Mouse (Mus musculus): Measurements from ENCODE around the gene Mlc1. TPM values are rescaled to one million over a fixed set of nuclear protein-coding genes. Genes with fewer than 3 reads are reported as not detected.

Gene Mlc1
- polyA plus RNA-seq, 1 experiment from 2014 or later: 11.8 TPM

DNA sequence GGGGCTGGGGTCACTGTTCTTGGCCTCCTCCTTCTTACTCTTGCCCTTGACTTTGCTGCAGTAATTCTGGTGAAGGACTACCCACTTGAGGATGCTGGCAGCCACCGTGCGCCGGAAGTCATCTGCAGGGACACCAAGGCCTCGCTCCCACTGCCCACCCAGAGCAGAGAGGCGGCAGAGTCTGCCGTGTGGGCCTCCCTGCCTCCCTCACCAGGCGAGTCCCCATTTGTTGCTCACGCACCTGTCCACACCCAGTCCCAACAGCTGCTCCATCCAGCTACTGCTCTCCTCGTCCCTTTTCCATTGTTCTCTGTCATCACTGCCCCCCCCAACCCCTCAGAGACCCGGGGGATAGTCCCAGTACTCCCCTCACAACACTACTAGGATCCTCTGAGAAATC lies 46.1 kb downstream of the Mlc1 start:
- ATAC-seq (ENCODE audit: low FRiP score): no peak

DNA sequence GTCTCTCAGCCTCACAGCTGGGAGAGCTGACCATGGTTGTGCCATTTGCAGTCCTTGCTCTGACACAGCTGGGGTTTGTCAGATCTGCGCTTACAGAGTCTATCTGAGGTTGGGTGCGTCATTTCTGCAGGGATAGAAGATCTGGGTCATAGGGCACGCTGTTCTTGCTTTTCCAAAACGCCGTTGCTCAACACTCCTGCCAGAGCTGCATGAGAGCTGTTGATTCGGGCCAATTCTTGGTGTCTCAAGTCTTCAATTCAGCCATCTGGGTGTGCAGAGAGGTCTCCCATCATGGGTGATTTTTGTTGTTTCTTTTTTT lies 56.9 kb downstream of the Mlc1 start:
- 0 out of 2 replicates have a peak, but pooled peaks cover 4% of the 10 kb centered on the region for H3K4me1 ChIP-seq (replicated peaks)
- H3K9ac ChIP-seq: no peak overlapping the region
- no peaks in the 10 kb centered on the region for H3K36me3 ChIP-seq
- no peak overlapping the region for H3K4me3 ChIP-seq
- H3K9me3 ChIP-seq: no peaks in the 10 kb centered on the region
- 74% methylated on average over 6 of the region's 6 CpGs for WGBS
- H3K27ac ChIP-seq: no peak overlapping the region
- 0 out of 2 replicates have a peak, but pooled peaks cover 6% of the 10 kb centered on the region for H3K27me3 ChIP-seq
- no peak overlapping the region for H3K4me2 ChIP-seq
- no peak for ATAC-seq (ENCODE audit: low FRiP score)

More for the DNA sequence above, 46.1 kb downstream of the Mlc1 start:
- WGBS: 91% methylated on average over 10 of the region's 10 CpGs
- H3K9me3 ChIP-seq: no peaks in the 10 kb centered on the region
- no peak overlapping the region for H3K27ac ChIP-seq
- no peaks in the 10 kb centered on the region for H3K36me3 ChIP-seq
- H3K4me1 ChIP-seq (replicated peaks): no peaks in the 10 kb centered on the region
- H3K4me3 ChIP-seq: no peak overlapping the region
- no peaks in the 10 kb centered on the region for H3K27me3 ChIP-seq
- H3K9ac ChIP-seq: no peak overlapping the region
- H3K4me2 ChIP-seq: no peak overlapping the region

DNA sequence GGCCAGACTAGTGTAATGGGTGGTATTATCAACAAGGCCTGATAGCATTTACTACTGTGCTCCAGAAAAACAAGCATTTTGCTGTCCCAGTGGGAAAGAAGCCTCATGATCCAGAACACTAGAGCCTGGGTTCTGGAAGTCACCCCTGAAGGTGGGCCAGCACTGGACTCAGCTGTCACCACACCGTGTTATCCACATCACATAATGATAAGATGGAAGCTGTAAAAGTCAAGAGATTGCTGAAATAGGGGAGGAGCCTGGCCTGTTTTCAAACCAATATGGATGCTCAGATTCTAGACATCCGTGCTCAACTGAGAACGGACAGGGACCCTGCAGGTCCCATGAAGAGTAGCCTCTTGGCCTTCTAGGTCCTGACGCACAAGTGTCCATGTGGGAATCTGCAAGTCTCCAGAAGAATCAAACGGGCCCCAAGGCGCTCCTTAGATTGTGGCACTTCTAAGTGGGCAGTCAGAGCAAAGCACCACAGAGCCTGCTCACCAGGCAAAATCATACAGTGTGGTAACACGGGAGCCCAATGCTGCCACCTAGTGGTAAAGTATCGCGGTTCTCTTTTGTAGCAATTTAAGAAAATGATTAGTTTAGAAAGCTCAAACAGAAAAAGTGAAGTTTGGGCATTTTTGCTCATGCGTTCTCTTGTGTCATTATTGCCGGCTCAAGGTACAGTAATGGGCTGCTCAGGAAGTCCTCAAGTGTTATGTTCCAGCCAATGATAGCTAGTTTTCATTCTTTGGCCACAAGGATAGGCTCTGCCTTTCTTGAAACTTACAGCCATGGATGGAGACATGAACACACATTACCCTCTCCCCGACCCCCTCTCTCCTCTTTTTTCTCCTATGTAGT lies 57.4 kb downstream of the Mlc1 start:
- no peaks in the 10 kb centered on the region for H3K36me3 ChIP-seq
- H3K27me3 ChIP-seq: 0 out of 2 replicates have a peak, but pooled peaks cover 6% of the 10 kb centered on the region
- 0 out of 2 replicates have a peak overlapping the region, but pooled peaks have one; percentile 24 for H3K9ac ChIP-seq
- no peak overlapping the region for H3K27ac ChIP-seq
- WGBS: 29% methylated on average over 12 of the region's 12 CpGs
- no peak overlapping the region for H3K4me2 ChIP-seq
- H3K4me1 ChIP-seq (replicated peaks): 0 out of 2 replicates have a peak, but pooled peaks cover 4% of the 10 kb centered on the region
- H3K4me3 ChIP-seq: no peak overlapping the region
- no peaks in the 10 kb centered on the region for H3K9me3 ChIP-seq
- peak; percentile 73; the same call in 1 of the 2 replicates for ATAC-seq (ENCODE audit: low FRiP score)

DNA sequence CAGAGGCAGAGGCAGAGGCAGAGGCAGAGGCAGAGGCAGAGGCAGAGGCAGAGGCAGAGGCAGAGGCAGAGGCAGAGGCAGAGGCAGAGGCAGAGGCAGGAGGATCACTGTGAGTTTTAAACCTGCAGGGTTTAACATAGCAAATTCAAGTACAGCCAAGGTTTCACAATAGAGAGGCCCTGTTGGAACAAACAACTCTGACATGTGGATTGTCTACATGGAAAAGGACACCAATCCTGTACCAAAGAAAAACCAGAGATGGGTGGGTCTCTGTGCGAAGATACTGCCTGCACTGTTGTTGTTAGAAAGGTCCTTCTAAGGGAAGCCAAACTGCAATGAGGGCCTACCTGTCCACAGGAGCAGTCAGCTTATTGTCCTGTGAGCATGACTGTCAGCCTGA lies 58.7 kb downstream of the Mlc1 start:
- Histone ChIP-seq H3K9me3 (no peaks in the 10 kb centered on the region), H3K27ac (no peak overlapping the region), H3K27me3 (0 out of 2 replicates have a peak, but pooled peaks cover 6% of the 10 kb centered on the region), H3K4me2 (no peak overlapping the region), H3K36me3 (no peaks in the 10 kb centered on the region), H3K4me3 (no peak overlapping the region), H3K4me1 (replicated peaks) (0 out of 2 replicates have a peak, but pooled peaks cover 4% of the 10 kb centered on the region), H3K9ac (no peak overlapping the region)
- no peak for ATAC-seq (ENCODE audit: low FRiP score)
- WGBS: 88% methylated on average over 1 of the region's 1 CpGs

DNA sequence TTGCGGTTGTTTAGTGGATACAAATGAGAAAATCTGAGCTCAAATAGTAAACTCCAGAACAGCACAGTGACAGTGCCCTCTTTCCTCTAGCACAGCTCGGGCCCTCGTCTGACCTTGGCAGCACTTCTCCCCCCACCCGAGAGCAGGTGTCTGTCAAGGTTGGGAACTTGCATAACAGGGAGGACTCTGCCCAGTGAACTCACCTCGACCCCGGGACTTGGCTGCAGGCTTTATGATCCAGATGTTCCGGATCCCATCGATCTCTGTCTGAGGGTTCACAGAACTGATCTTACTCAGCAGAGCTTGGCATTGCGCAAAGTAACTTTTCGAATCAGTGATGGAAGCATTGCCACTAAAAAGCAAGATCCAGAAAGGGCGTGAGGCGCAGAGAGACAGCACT lies 59.5 kb downstream of the Mlc1 start:
- no peak overlapping the region for H3K4me2 ChIP-seq
- H3K4me1 ChIP-seq (replicated peaks): 0 out of 2 replicates have a peak, but pooled peaks cover 4% of the 10 kb centered on the region
- no peak overlapping the region for H3K27ac ChIP-seq
- H3K4me3 ChIP-seq: no peak overlapping the region
- no peaks in the 10 kb centered on the region for H3K9me3 ChIP-seq
- 86% methylated on average over 12 of the region's 12 CpGs for WGBS
- H3K9ac ChIP-seq: no peak overlapping the region; the same call in 1 of the 2 replicates
- H3K27me3 ChIP-seq: 0 out of 2 replicates have a peak, but pooled peaks cover 6% of the 10 kb centered on the region
- H3K36me3 ChIP-seq: no peaks in the 10 kb centered on the region
- ATAC-seq (ENCODE audit: low FRiP score): no peak

DNA sequence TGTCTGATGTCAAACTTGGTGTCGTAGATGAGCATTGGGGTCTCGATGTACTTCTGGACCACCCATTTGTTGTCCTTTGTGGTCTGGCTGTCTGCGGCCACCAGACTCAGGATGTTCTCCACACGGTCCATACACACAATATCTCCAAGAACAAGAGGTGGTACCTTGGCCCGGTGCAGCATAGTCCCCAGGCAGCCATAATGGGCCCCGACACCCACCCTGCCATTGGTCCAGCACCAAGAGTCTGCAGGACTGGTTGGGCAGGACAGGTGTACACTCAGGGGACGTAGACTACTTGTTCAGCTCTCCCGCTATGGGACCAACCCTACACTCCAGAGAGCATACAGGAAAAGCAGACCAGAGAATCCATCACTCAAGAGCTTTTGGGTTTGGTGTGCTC lies 61.7 kb downstream of the Mlc1 start:
- WGBS: 98% methylated on average over 8 of the region's 8 CpGs
- no peak overlapping the region for H3K4me2 ChIP-seq
- no peak overlapping the region for H3K9ac ChIP-seq
- 0 out of 2 replicates have a peak, but pooled peaks cover 4% of the 10 kb centered on the region for H3K4me1 ChIP-seq (replicated peaks)
- H3K27me3 ChIP-seq: 0 out of 2 replicates have a peak, but pooled peaks cover 2% of the 10 kb centered on the region
- H3K9me3 ChIP-seq: no peaks in the 10 kb centered on the region
- ATAC-seq (ENCODE audit: low FRiP score): no peak
- H3K36me3 ChIP-seq: no peaks in the 10 kb centered on the region
- no peak overlapping the region for H3K4me3 ChIP-seq
- no peak overlapping the region for H3K27ac ChIP-seq

DNA sequence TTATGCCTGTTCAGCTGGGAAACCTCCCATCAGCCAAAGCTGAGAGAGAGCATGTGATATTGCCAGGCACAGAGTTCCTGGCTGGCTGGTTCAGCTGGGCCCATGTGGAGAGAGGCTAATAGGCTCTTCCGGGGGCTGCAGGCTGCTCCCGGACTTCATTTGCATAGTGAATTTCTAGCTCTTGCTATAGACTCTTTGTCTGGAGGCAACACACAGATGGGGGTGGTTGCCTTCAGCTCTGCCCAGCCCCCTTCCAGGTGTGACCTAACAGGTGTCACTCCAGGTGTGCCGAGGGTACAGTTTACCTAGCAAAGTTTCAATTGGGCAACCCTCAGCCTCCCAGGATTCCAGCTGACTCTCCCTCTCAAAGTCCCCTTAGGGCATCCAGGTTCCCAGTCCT lies 62.4 kb downstream of the Mlc1 start:
- H3K36me3 ChIP-seq: no peaks in the 10 kb centered on the region
- H3K27me3 ChIP-seq: 0 out of 2 replicates have a peak, but pooled peaks cover 2% of the 10 kb centered on the region
- H3K9ac ChIP-seq: no peak overlapping the region
- no peak for ATAC-seq (ENCODE audit: low FRiP score)
- no peak overlapping the region for H3K27ac ChIP-seq
- no peak overlapping the region for H3K4me3 ChIP-seq
- 46% methylated on average over 3 of the region's 3 CpGs for WGBS
- no peaks in the 10 kb centered on the region for H3K9me3 ChIP-seq
- H3K4me2 ChIP-seq: no peak overlapping the region
- 0 out of 2 replicates have a peak, but pooled peaks cover 4% of the 10 kb centered on the region for H3K4me1 ChIP-seq (replicated peaks)

DNA sequence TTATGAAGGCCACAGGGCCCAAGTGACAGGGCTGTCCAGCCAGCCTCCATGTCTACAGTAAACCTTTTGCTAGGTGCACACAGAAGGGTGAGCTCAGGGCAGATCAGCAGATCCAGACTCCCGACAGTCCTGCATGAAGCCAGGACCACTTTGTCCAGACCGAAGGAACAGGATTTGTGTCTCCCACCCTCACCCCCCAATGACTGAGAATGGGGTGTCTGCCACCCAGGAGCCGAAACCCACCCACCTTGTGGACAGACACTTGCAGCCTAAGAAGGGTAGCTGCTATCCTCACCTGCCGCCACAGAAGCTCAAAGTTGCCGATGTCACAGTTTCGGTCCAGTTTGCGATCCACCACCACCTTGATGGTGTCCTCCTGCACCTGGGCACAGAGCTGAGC lies 63.8 kb downstream of the Mlc1 start:
- Histone ChIP-seq H3K27ac (no peak overlapping the region), H3K27me3 (0 out of 2 replicates have a peak, but pooled peaks cover 2% of the 10 kb centered on the region), H3K4me2 (no peak overlapping the region), H3K4me1 (replicated peaks) (no peaks in the 10 kb centered on the region), H3K9ac (no peak overlapping the region), H3K9me3 (no peaks in the 10 kb centered on the region), H3K36me3 (no peaks in the 10 kb centered on the region), H3K4me3 (no peak overlapping the region)
- no peak for ATAC-seq (ENCODE audit: low FRiP score)
- 96% methylated on average over 7 of the region's 7 CpGs for WGBS

DNA sequence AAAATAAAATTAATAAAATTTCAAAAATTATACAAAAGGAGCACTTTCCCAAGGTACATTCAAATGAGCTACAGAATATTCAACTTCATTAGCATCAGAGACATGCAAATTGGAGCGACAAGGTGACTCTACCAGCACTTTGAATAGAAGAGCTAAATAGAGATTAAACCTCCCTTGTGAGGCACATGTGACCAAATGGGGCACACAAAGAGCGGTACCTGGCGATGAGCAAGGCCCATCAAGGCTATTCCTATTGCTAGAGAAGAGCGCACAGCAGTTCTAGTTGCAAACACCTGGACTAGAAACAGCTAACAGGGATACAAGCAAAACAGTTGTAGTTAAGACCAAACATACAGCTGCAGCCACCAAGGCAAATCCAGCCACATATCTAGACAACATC lies 72.5 kb downstream of the Mlc1 start:
- no peak overlapping the region for H3K27ac ChIP-seq
- H3K4me1 ChIP-seq (replicated peaks): no peaks in the 10 kb centered on the region
- no peaks in the 10 kb centered on the region for H3K9me3 ChIP-seq
- 0 out of 2 replicates have a peak, but pooled peaks cover 5% of the 10 kb centered on the region for H3K27me3 ChIP-seq
- H3K36me3 ChIP-seq: no peaks in the 10 kb centered on the region
- no peak overlapping the region for H3K4me2 ChIP-seq
- ATAC-seq (ENCODE audit: low FRiP score): no peak
- H3K9ac ChIP-seq: no peak overlapping the region
- 66% methylated on average over 4 of the region's 4 CpGs for WGBS
- no peak overlapping the region for H3K4me3 ChIP-seq

Other genes starting within 250 kb of the Mlc1 start
- 23.2 and 25.4 TPM in 2 replicates for gene Brd1, start 244.8 kb downstream of the Mlc1 start, polyA plus RNA-seq (2015; fragmentation: Nextera tagmentation; extraction: Ambion mirVana)
- gene Zbed4, start 227.3 kb downstream of the Mlc1 start, polyA plus RNA-seq (2015; fragmentation: Nextera tagmentation; extraction: Ambion mirVana): 22.3 and 22.8 TPM in 2 replicates
- 8.1 and 8.7 TPM in 2 replicates for gene Alg12, start 159.7 kb downstream of the Mlc1 start, polyA plus RNA-seq (2015; fragmentation: Nextera tagmentation; extraction: Ambion mirVana)
- 57.1 and 60.0 TPM in 2 replicates for gene Creld2, start 159.4 kb downstream of the Mlc1 start, polyA plus RNA-seq (2015; fragmentation: Nextera tagmentation; extraction: Ambion mirVana)
- gene Pim3, start 116.8 kb downstream of the Mlc1 start, polyA plus RNA-seq (2015; fragmentation: Nextera tagmentation; extraction: Ambion mirVana): 45.6 and 47.2 TPM in 2 replicates
- gene Ttll8, start 24.6 kb downstream of the Mlc1 start, polyA plus RNA-seq (2015; fragmentation: Nextera tagmentation; extraction: Ambion mirVana): not detected in 2 replicates
- gene Mov10l1, start 3.9 kb upstream of the Mlc1 start, polyA plus RNA-seq (2015; fragmentation: Nextera tagmentation; extraction: Ambion mirVana): not detected in 2 replicates
- 3.8 and 4.1 TPM in 2 replicates for gene Panx2, start 80.7 kb upstream of the Mlc1 start, polyA plus RNA-seq (2015; fragmentation: Nextera tagmentation; extraction: Ambion mirVana)
- 38.8 and 39.5 TPM in 2 replicates for gene Trabd, start 96.1 kb upstream of the Mlc1 start, polyA plus RNA-seq (2015; fragmentation: Nextera tagmentation; extraction: Ambion mirVana)
- gene Selenoo, start 110.1 kb upstream of the Mlc1 start, polyA plus RNA-seq (2015; fragmentation: Nextera tagmentation; extraction: Ambion mirVana): 19.9 and 20.7 TPM in 2 replicates
- 17.5 and 18.9 TPM in 2 replicates for gene Tubgcp6, start 144.1 kb upstream of the Mlc1 start, polyA plus RNA-seq (2015; fragmentation: Nextera tagmentation; extraction: Ambion mirVana)
- 24.3 and 24.5 TPM in 2 replicates for gene Hdac10, start 149.7 kb upstream of the Mlc1 start, polyA plus RNA-seq (2015; fragmentation: Nextera tagmentation; extraction: Ambion mirVana)
- gene Mapk12, start 161.7 kb upstream of the Mlc1 start, polyA plus RNA-seq (2015; fragmentation: Nextera tagmentation; extraction: Ambion mirVana): 5.9 and 7.1 TPM in 2 replicates
- 36.1 and 36.5 TPM in 2 replicates for gene Mapk11, start 170.6 kb upstream of the Mlc1 start, polyA plus RNA-seq (2015; fragmentation: Nextera tagmentation; extraction: Ambion mirVana)
- gene Plxnb2, start 201.8 kb upstream of the Mlc1 start, polyA plus RNA-seq (2015; fragmentation: Nextera tagmentation; extraction: Ambion mirVana): 99.2 and 104 TPM in 2 replicates
- 75.1 and 86.5 TPM in 2 replicates for gene Dennd6b, start 217.5 kb upstream of the Mlc1 start, polyA plus RNA-seq (2015; fragmentation: Nextera tagmentation; extraction: Ambion mirVana)
- 82.8 and 87.3 TPM in 2 replicates for gene Ppp6r2, start 232.5 kb upstream of the Mlc1 start, polyA plus RNA-seq (2015; fragmentation: Nextera tagmentation; extraction: Ambion mirVana)

Data from hindbrain, embryonic 13.5 days (tissue).